Mouse (Mus musculus): ENCODE data around the gene Meis1.

Gene Meis1

DNA sequence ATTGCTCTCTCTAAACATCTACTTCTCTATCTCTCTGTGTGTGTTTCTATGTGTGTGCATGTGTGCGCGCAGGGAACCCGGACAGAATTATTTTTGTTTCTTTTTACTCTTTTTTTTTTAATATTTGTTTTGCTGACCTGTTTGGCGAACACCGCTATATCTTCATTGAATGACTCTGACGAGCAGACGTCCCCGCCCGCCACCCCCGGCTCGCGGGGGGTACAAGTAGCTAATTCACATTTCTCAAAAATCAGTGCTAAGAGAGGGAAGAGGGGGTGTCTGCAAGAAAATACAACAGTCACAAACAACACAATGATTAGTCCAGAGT, 4.7 kb downstream of the Meis1 start:
- no peak for DNase-seq

DNA sequence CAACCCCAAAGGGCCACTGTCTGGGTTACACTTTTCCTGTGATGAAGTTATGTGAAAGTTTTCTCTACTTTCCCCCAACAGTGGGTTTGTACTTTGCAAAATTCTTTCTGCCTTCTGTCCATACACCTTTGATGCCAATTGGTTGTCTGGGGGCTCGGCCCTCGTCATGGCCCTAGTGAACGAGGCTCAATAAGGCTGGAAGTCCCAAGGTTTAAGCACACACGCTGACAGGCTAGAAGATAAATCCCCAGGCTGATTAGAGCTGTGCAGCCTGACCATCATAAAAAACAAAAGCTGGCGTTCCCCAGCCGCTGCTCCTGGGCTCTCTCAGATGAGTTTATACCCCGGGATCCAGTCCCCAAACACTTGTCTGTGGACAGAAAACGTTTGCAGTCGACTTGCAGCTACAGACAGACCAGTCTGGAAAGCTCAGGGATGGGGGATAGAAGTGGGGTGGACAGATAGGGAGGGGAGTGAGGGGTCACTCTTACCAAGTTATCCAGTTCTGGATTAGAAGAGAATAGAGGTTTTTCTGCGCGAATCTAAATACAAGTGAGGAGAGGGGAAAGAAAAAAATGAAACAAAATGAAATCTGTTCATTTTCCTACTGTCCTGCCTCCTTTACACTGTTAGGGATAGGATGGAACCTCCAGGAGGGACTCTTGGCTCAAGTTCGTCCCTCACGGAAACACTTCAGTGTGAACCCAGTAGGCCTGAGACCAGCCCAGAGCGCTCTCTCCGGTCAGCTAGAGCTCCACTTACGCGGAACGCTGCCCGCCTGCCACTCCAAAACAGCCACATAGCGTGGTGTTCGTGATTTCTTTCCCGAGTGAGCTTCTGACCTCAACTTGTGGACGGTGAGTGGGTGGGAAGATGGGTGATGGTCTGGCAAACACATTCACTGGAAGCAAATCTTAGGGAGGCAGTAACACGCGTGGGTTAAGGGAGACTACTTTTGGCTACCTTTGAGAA, 5.4 kb downstream of the Meis1 start:
- DNase-seq: peak; percentile 68

DNA sequence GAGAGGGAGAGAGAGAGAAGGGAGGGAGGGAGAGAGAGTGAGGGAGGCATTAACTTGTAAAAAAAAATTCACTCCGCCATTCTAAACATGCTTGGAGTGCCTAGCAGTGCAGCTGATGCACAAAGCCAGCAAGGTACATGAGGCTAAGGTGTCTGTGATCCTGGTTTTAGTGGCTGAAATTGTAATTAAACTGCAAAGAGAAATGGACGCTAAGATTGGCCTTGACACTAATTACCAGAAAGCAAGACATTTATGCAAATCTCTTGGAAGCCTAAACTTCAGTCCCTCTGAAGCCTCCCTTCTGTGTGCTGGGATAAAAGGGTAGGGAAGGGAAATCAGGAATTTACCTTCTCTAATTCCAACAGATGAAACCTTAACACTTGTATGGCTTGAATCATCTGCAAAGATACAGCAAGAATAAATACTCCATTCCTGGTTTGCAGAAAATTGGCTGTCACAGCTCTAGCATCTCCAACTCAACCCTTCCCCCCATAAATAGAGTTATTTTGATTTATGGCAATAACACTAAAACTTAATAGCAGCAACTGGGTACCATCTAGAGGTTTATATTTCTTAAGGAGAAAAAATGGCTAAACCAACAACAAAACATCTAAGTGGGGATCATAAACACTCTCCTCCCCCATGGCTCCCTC, 6.2 kb downstream of the Meis1 start:
- peak; percentile 67 for DNase-seq

GRCm38 (mm10) chr11:19012001-19012400, 6.8 kb downstream of the Meis1 start:
- DNase-seq: peak; percentile 66

DNA sequence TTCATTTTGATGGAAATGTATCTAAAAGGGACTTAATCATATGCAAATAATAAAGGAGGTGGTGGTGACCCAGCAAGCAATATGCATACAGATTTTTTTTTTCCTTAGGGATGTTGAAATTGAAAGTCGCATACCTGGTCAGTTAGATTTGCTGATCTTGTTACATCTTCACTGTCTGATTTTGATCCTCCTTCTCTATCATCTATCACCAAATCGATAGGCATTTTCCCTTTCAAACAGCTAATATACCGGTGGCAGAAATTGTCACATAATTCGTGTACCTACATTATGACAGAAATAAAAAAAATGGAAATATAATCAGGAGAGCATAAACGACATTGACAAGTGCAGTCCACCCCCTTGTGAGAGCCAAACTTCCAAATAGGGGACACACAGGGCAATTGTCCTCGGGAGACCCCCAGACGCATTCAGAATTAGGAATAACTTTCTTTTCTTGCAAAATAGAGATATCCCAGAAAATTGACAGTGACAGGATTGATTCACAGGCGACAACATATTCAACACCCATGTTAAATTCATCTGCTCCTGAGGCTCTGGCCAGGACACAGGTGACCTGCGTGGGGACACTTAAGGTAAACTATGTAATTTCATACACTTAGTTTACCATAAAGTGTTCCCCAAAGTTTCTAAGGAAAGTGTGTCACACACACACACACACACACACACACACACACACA, 7.5 kb downstream of the Meis1 start:
- DNase-seq: peak; percentile 38

DNA sequence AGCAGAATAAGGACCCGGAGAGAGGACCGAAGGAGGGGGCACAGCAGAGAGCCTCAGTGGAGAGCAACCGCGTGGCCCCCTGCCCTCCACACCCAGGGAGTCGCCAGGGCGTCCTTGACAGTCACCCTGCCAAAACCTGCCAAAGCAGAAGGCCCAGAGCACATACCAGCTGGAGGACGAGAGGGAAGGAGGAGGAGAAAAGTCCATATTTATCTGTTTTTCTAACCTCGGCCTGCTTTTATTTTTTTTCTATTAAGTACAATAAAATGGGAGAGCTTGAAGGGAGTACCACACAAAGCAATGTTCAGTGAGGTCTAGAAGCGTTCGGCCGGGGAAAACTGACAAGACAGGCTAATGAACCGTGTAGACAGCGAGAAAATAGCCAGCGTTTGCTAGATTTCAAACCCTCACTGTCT, 8.4 kb downstream of the Meis1 start:
- peak; percentile 88 for DNase-seq

- DNase-seq: no peak
Observed at GRCm38 (mm10) chr11:19009536-19010395, 9.0 kb downstream of the Meis1 start.

DNA sequence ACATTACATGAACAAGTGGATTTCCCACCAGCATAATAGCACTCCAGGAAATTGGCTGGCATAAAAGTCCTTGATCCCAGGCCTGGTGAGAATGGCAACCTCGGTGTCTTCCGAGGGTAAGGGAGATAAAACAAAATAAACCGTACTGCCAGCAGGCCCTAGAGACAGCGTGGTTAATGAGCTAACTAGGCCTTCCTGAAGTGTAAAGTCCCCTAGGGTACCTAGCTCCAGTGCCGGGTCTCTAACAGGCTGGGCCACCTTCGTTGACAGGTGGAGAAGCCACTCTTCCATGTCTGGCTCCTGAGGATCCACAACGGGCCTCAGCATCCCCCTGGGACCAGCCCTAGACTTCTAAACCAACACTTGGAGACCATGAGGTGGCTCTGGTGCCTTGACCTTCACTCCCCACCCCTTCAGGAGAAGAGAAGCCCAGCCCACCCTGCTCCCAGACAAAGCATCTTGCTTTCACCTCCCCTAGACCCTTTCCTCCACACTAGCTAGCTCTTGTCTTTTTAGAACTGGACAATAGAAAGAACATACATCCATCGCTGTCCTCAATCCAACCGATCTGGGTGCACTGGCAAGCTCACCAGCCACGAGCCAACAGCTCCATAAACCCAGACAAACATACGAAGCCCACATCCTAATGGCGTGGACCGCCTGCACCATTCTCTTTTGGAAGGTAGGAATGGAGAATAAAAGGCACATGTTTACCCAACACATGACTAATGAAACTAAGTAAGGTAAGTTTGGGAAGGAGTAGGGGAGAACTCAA, 10.0 kb downstream of the Meis1 start:
- DNase-seq: peak; percentile 43

DNA sequence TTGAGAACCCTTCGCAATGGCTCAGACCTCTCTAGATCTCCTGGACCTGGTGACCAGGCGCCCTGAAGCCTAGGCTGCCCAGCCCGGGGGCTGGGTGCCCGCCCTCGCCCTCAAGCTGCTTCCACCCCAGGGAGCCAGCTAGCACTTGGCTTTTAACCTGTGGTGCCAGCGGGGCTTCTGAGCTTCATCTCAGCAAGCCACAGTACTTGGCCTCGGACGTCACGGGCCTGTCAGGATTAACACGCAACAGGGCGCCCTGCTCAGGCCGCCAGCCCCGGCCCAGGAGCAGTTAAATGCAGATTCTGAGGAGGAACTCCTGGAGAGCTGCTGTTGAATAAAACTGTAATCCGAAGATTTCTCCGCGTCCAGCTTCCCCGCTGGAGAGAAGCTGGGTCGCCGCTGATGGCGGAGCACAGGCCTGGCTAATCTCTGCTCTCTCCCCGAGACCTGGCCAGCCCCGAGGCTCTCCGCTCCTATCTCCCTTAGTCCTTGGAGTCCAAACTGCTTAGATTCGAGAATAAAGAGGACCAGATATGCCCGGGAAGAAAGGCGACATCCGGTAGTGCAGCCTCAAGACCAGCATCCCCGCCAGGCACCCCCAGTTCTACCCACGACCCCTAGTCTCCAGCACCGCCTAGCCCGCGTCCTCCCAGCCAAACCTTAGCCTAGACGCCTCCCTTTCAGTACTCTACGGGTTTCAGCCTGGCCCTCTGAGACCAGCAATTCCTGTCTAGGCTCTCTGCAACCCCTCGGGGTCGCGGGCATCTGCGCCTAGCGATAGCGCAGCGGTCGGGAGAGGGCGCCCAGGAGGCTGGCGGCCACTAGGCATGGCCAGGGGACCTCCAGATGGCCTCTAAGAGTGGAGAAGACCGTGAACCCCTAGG, 11.0 kb downstream of the Meis1 start:
- DNase-seq: peak; percentile 75

- no peak for DNase-seq
Observed at GRCm38 (mm10) chr11:19007068-19007467, 11.7 kb downstream of the Meis1 start.

DNA sequence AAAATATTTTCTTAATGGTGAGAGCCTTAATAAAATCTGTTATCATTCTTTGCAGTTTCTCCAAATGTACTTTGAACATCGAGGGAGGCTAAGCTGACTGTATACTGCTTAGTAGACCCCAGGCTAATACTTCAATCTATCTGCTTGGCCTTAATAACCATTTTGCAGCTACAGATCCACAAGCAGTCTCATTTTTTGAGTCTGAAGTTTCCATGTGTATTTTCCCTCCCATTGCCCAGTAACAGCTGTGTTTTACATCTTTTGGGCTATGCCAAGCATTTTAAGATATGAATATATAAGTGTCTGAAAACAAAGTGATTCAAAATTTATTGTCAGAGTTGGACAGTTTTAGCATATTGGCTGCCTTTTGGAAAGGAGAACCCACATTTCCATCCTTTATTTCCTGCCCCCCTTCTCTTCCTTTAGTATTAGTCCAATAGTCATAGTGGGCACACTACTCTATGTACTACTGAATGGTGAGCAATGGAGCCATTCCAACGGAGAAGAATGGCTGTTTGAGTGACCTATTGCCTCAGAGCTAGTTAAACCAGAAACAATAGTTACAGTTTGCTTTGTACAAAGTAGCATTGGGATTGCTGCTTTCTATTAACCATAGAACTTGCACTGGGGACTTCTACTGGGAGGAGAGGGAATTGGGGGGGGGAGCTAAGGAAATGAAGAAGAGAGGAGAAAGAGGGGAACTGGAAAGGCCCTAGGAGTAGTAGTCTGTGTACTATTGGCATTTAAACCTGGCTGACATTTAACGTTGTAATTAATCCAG, 12.7 kb downstream of the Meis1 start:
- no peak for DNase-seq

DNA sequence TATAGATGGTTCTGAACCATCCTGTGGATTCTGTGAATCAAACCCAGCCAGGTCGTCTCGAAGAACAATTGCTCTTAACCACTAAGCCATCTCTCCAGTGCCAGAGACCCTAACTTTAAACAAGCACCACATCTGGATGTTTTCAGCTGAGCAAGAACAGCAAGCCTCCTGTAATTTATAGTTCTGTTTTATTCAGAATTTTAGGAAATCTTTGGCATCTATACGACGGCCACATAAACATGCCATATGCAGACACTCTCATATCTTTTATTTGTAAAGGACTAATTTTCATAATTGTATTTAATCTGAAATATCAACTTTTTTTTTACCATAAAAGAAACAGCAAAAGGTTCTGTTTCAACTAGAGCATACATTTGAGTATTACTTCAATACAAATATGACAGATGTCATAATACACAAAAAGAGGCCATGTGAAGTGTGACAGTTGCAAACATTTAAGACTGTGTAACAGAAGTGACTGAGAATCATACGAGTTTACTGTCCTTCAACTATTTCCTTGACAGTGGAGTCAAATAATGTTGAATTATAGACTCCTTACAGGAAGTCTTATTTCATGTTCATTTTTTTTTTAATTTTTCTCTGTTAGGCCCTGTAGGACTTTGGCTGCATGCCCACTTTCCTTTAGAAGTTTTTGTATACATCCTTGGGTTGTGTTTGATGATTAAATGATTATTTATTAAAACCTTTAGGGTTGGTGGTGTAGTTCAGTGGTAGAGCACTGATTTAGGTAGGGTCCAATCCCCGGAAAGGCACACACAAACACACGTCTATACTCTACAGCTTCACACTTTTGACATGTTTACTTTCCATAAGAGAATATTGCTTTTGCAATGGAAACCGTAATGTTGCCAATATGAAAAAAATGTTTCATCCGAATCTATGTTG, 13.5 kb downstream of the Meis1 start:
- no peak for DNase-seq

DNA sequence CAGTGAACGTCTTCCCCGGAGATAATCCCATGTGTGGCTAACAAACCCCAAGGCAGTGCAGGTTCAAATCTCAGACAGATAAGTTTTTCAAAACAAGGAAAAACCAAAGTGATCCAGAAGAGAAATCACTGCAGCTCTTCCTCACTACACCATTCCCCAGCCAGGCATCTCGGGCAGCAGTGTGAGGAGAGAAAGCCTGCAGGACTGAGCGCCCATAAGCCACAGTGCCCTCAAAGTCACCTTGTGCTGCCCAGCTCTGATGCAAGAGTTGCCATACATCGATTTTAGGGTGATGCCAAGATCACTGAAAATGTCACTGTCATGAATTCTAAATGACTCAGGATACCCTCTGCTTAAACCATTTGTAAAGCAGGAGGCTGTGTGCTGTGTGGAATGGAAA, 15.7 kb downstream of the Meis1 start:
- DNase-seq: no peak

DNA sequence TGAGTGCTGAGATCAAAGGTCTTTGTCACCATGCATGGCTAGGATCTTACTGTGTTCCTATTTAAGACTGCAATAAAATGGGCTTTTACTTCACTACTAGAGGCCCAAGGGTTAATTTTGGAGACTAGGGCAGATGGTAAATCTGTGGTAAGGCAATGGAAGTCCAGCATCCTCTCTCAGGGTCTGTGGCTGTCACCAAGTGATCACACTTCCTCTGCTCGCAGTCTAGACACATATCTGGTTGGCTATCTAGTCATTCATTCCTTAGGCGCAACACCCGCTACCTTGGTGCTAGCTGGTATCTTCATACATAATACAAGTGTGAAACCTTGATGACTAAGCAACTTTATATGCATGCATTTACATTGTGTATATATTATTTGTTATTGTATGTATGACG, 22.0 kb downstream of the Meis1 start:
- no peak for DNase-seq

GRCm38 (mm10) chr11:18996289-18996688, 22.5 kb downstream of the Meis1 start:
- DNase-seq: peak; percentile 43

DNA sequence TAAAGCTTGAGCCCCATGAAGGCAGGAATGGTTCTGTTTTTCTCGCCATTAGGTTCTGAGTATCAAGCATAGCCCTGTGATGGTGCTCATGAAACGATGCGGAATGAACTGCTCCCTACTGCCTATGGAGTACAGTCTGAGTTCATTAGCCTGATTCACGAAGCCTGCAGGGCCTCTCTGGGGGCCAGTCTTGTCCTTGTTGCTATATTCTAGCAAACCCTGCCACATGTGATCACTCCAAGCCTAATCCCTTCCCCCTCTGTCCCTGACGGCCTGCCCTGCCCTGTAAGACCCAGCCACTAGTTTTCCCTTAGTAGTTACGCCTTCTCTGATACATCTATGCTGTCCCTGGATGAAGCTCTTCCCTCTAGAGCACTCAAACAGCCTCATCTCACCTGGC, 26.0 kb downstream of the Meis1 start:
- peak; percentile 81 for DNase-seq

DNA sequence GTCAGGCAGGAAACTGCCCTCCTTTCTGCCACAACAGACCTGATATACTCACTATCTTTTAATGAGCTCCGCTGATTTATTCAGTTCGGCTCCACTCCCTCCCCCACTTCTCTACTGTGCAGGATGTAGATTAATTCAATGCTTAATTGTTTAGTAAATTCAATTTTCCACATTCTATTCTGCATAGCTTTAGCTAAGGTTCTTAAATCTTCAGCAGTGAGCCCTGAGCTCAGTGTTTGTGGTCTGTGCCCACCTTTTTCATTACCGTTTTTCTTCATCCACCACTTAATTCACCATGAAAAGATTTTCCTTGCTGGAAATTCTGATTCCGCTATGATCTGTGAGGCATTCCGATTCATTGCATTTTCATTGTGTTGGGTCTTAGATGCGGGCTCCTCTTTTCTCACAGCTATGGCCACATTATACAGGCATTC, 28.5 kb downstream of the Meis1 start:
- peak; percentile 66 for DNase-seq

GRCm38 (mm10) chr11:18989669-18990243, 29.0 kb downstream of the Meis1 start:
- peak; percentile 44 for DNase-seq
